Mouse (Mus musculus): ENCODE measurements around the gene Gm28051.
A peak's percentile ranks its signal among the peaks of the same experiment; 100 is the strongest.

Gm28051 gene

DNA sequence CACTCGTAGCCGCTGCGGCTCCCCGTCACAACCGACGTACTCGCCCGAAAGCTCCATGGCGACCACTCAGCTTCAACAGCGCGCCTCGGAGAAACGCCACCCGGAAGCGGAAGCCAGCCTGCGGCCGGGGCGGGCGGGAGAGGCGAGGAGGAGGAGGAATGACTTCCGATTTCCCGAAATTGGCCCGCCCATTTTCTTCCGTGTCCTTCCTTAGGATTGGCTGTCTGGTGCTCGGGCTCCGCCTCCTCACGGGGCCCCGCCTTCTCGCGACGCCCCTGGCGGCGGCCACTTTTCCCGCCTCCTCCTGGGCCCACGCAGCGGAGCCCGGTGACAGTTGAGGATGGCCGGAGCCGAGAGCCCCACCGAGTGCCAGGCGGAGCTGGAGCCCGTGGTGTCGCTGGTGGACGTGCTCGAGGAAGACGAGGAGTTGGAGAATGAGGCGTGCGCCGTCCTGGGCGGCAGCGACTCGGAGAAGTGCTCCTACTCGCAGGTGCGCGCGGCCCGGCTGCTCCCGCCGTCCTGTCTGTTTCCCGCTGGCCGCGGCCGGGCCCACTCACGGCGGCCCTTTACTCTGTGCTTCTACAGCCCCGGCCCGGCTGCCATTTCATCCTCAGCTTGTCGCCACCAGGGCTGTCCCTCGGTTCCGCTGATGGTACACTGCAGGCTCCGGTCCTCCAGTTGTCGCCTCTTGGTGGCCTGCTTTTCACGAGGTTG, at the start of gene Gm28051, which contains the start of the genes Gon7 and Ubr7:
Gm28051 (minus strand) TSS at position 77 of the 714 bp plus-strand sequence.
Gon7 (minus strand) TSS at position 115 of the 714 bp plus-strand sequence.
Ubr7 (plus strand) TSS at position 279 of the 714 bp plus-strand sequence.
- peak; percentile 96 to 98 for DNase-seq

DNA sequence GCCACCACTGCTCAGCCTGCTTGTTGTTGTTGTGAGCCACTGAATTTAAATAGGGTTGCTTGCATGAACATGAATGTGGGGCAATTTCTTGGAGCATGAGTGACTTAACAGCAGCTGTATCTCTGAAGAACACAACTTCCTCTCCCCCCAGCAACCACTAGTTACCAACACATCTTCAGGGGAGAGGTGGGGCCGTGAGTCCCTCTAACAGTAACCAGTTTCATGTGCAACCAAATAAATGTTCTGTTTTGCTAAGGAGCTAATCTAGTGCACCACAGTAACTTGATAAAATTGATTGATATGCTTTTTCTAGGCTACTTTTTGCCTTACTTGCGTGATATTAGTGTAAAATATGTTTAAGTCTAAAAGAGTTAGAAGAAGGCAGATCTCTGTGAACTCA, 42.0 kb upstream of the Gm28051 start:
- DNase-seq = no peak

DNA sequence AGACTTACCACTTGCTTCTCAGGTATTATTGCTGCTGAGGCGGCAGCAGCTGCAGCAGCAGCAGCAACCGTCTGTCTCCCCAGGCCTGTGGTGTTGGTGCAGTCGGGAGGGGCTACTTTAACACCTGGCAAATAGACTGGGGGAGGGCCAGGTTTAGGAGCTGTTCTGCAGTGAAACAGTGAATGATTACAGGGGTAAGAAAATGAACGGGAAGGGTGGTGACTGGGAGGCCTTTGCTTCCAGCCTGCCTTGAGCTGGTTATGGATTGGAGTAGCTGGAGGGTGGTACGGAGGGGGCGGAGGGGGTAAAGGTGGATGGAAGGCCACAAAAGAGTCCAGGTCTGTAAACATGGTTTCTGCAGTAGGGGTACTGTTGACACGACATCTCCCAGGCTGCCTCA, 30.4 kb upstream of the Gm28051 start:
- no peak for DNase-seq

DNA sequence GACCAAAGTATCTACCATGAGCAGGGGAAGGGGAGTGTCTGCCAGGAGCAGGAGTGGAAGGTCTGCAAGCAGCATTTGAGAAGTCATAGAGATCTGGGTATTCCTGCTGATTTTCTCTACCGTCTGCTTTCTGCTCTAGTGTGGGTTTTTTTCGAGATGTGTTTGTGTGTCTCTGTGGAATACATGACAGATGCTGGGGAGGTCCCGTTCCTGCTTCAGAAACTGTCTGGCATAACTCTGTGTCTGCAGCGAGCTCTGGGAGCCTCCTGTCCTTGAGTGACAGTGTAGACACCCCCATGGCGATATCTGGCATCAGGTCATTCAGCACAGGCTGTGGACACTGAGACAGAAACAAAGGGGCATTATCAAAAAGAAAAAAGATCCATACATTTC, 28.0 kb upstream of the Gm28051 start:
- no peak for DNase-seq

- DNase-seq = no peak
These were observed 27.5 kb upstream of the Gm28051 start for GRCm38 (mm10) chr12:102784899-102785592.

- no peak for DNase-seq
These were observed 25.3 kb upstream of the Gm28051 start for GRCm38 (mm10) chr12:102782841-102783240.

- DNase-seq = peak; percentile 36 to 44
These were observed 21.9 kb upstream of the Gm28051 start for GRCm38 (mm10) chr12:102779452-102779851.

DNA sequence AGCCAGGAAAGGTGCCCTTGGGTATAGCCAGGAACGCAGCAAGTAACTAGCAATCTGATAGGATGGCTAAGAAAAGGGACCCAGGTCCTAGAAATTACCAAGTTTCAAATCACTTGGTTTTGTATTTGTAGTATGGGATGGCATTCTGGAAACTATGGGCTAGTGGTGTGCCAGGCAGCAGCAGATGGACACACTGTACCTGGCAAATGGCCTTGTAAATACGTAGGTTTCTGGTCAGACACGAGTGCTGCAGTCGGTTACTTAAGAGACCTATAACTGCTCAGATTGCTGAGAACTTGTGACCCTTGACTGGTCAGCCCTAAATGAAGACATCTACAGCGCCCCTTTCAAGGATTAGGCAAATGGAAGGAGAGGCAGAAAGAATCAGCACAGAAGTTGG, 20.6 kb upstream of the Gm28051 start:
- DNase-seq = no peak

GRCm38 (mm10) chr12:102776035-102776434, 18.5 kb upstream of the Gm28051 start:
- no peak for DNase-seq

GRCm38 (mm10) chr12:102772676-102773075, 15.1 kb upstream of the Gm28051 start:
- no peak for DNase-seq

DNA sequence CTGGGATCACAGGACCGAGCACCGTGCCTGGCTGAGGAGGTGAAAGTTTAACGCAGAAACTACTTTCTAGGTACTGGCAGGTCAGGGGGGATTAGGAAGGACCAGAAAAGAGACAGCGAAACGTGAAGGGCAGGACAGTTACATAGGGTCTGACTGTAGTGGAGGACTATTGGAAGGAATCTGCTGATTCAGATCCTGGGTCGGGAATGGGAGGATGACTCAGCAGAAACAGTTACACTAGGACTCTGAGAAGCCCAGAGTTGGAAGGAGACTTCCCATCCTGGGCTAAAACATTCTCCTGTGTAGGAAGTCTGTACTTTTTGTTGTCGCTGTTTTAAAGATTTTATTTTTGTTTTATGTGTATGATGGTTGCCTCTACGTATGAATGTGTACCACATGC, 14.0 kb upstream of the Gm28051 start:
- no peak for DNase-seq

DNA sequence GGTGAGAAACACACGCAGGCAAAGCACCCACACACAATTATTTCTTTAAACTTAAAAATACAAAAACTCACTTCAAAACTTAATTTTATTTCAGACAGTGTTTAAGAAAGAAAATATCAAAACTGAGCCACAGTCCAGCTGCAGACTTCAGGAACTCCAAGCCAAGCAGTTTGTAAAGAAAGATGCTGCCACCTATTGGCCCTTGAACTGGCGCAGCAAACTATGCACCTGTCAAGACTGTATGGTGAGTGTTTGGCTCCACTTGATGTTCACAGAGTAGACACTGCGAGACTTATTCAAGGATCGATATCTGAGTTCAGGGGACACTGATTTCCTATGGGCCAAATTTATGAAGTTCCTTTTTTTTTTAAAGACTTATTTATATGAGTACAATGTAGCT, 11.4 kb upstream of the Gm28051 start:
- DNase-seq = no peak

GRCm38 (mm10) chr12:102763696-102764095, 6.1 kb upstream of the Gm28051 start:
- DNase-seq = no peak

- DNase-seq = no peak
These were observed 4.1 kb upstream of the Gm28051 start for GRCm38 (mm10) chr12:102761668-102762067.

- peak in 1 of 2 experiments; percentile 14 for DNase-seq
These were observed 1.4 kb upstream of the Gm28051 start for GRCm38 (mm10) chr12:102758936-102759335.

- no peak for DNase-seq
These were observed 815 bp upstream of the Gm28051 start, which contains the start of gene Gm20604 for GRCm38 (mm10) chr12:102758403-102758756. Gene Gm20604 (minus strand): TSS chr12:102758672.

DNA sequence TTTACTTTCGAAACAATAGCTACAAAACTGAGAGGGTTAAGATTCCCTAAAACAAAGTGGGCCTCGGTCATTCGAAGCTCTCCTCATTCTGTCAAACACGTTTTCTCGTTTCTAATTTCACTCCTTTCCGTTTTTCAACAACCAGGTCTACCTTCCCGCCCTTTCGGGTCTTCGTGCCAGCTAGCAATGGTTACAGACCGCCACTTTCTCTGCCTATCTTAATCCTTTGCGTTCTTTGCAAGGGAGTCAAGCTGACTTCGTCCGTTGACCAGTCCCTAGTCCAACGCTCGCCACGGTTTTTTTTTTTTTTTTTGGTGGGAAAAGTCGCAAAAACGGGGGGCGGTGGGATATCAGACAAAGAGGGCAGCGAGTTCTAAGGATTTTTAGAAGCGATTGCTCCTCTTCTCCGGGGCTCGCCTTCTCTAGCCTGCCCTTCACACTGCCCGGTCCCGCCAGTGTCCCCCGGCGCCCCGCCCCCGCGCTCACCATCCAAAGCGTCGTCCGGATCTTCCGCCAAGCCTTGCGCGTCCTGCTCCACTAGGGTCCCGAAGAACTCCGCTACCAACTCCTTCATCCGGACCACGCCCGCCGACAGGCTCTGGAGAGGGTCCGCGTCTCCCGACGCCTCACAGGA, 393 bp downstream of the Gm28051 start:
- DNase-seq = peak in 1 of 2 experiments; percentile 89

DNA sequence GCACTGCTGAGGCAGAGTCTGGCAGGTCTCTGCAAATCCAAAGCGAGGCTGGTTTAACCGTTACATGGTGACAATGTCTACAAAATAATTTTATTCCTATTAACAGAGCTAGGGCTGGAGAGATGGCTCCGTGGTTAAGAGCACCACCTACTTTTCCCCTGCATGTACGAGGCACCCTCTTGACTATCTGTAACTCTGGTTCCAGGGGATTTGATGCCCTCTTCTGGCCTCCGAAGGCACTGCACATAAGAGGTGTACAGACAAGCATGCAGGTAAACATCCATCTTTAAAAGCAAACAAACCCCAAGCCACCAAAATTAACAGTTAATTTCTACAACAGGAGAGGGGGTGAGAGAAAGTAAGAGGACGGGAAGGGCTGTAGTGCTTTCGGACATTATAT, 1.3 kb downstream of the Gm28051 start:
- peak; percentile 61 to 67 for DNase-seq

DNA sequence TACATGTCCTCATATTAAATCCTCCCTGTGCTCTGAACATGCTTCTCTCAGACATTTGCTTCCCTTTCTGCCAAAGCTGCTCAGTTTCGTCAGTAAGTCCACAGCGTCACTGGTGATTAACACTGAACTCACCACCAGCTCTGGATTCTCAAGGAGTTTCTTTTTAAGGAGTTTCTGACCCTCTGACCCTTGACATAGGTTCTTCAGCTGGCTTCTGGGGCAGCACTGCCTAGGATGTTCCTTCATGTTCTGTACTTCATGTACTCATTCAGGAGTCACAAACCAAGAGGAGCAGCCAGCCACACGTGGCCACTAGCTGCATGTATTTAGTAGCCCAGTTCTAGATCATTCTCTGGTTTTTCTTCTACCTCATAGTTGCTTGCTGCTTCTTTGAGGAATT, 9.3 kb downstream of the Gm28051 start:
- no peak for DNase-seq

GRCm38 (mm10) chr12:102744839-102745238, 12.7 kb downstream of the Gm28051 start:
- no peak for DNase-seq

- DNase-seq = peak; percentile 91 to 94
These were observed 13.7 kb downstream of the Gm28051 start, which contains the start of the genes Moap1 and Tmem251 for GRCm38 (mm10) chr12:102743589-102744574. Gene Moap1 (minus strand): TSS chr12:102743661. Gene Tmem251 (plus strand): TSS chr12:102743762.

- DNase-seq = no peak
These were observed 14.5 kb downstream of the Gm28051 start for GRCm38 (mm10) chr12:102743036-102743588.

Measured in kidney, postnatal 4 days (tissue).